Mouse (Mus musculus) liver, embryonic 13.5 days (tissue): Measurements from ENCODE around the gene Pcgf6. TPM values are rescaled to one million over a fixed set of nuclear protein-coding genes. Genes with fewer than 3 reads are reported as not detected.
"Not testable (repeated sequence)": the region's sequence is repeated elsewhere in the genome, so short reads cannot be mapped to it uniquely, and the experiment has no call there.

ENCODE experiments used
- ATAC-seq: fragments of 200-750 bp; cut with Nextera tagmentation; 2 replicates; pipeline ENCODE4 v1.8.0; 2017; ENCODE audit warnings: low read depth, mild to moderate bottlenecking, moderate number of reproducible peaks, moderate library complexity
- DNase-seq: peaks from one replicate; pipeline ENCODE4 v3.0.0; 2022
- H3K27ac ChIP-seq: fragments of 300-500 bp; sonication (generic); 2 replicates; pipeline ENCODE4 v1.5.1; 2015; ENCODE audit warnings: moderate library complexity, mild to moderate bottlenecking, inconsistent platforms
- H3K27me3 ChIP-seq: fragments of 300-500 bp; sonication (generic); 2 replicates; pipeline ENCODE4 v1.6.1; 2015; ENCODE audit warnings: mild to moderate bottlenecking, inconsistent platforms
- H3K36me3 ChIP-seq: fragments of 300-500 bp; sonication (generic); 2 replicates; pipeline ENCODE4 v1.6.1; 2015; ENCODE audit warnings: mild to moderate bottlenecking, inconsistent platforms
- H3K4me1 ChIP-seq: fragments of 300-500 bp; sonication (generic); replicated peaks from 2 replicates; pipeline ENCODE4 v1.6.1; 2015; ENCODE audit warnings: inconsistent platforms
- H3K4me2 ChIP-seq: fragments of 300-500 bp; sonication (generic); 2 replicates; pipeline ENCODE4 v1.6.1; 2015; ENCODE audit warnings: inconsistent platforms, mild to moderate bottlenecking, moderate library complexity
- H3K4me3 ChIP-seq: fragments of 300-500 bp; sonication (generic); replicated peaks from 2 replicates; pipeline ENCODE4 v1.5.1; 2015; ENCODE audit warnings: mild to moderate bottlenecking, inconsistent platforms
- H3K9ac ChIP-seq: fragments of 300-500 bp; sonication (generic); 2 replicates; pipeline ENCODE4 v1.6.1; 2015; ENCODE audit warnings: mild to moderate bottlenecking, inconsistent platforms
- H3K9me3 ChIP-seq: fragments of 300-500 bp; sonication (generic); replicated peaks from 2 replicates; pipeline ENCODE4 v1.6.1; 2016; ENCODE audit warnings: inconsistent platforms
- WGBS: fragments of 180-500 bp; shearing (Covaris S2); methylation state at CpG from one replicate; pipeline ENCODE4 v1.1.7; 2015; ENCODE audit not compliant: insufficient replicate concordance; 5-methylcytosine and 5-hydroxymethylcytosine counted together
- polyA plus RNA-seq: library from polyadenylated mRNA; unstranded; fragments of >200 nt; fragmentation: Nextera tagmentation; extraction: Ambion mirVana; gene quantifications from 2 replicates; pipeline ENCODE4 v1.2.1, GENCODE M21; 2015

Gene Pcgf6
- polyA plus RNA-seq, 1 experiment from 2014 or later, result 11.3 TPM

DNA sequence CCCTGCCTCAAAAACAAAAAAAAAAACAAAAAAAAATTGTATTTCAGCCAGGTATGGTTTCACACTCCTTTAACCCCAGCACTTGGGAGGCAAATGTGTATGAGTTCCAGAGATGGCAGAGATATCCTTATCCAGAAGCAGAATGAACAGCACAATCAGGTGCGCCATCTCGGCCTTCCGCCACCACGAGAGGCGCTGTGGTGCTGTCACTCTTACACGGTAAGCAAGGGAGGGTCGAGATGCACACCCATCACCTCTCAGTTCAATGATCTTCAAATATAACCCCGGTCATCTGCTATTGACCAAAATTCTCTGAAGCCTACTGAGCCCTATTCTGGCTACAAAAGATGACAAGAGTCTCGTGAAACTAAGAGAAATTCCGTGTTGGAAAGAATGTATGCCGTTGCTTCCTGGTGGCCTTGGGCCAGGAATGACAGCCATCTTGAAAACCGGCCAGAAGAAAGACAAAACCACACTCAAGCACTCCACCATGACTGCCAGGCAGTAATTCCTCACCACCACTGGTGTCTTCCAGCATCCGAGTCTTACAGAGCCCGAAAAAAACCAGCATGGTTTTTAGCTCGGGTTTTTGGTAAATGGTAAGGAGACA lies 38.1 kb downstream of the Pcgf6 start:
- ATAC-seq, result no peak
- peaks cover 86% of the 10 kb centered on the region for H3K27me3 ChIP-seq
- WGBS, result 71% methylated on average over 15 of the region's 15 CpGs

GRCm38 (mm10) chr19:47009943-47010342 lies 40.8 kb downstream of the Pcgf6 start:
- Histone ChIP-seq H3K4me3 (no peak overlapping the region), H3K27me3 (peaks cover 64% of the 10 kb centered on the region), H3K9ac (no peak overlapping the region), H3K4me2 (no peak overlapping the region), H3K9me3 (no peaks in the 10 kb centered on the region), H3K36me3 (no peaks in the 10 kb centered on the region), H3K27ac (no peak overlapping the region), H3K4me1 (peaks cover 10% of the 10 kb centered on the region)
- WGBS, result 71% methylated on average over 5 of the region's 5 CpGs
- DNase-seq (no peak), ATAC-seq (no peak)

More for the DNA sequence above, 38.1 kb downstream of the Pcgf6 start:
- H3K27ac ChIP-seq, result no peak overlapping the region
- peaks cover 17% of the 10 kb centered on the region for H3K4me1 ChIP-seq
- H3K36me3 ChIP-seq, result no peaks in the 10 kb centered on the region
- no peak for DNase-seq
- H3K9me3 ChIP-seq, result no peaks in the 10 kb centered on the region
- H3K4me3 ChIP-seq, result no peak overlapping the region
- no peak overlapping the region for H3K4me2 ChIP-seq
- H3K9ac ChIP-seq, result no peak overlapping the region

GRCm38 (mm10) chr19:47009420-47009819 lies 41.3 kb downstream of the Pcgf6 start:
- WGBS, result 62% methylated on average over 7 of the region's 7 CpGs
- no peaks in the 10 kb centered on the region for H3K9me3 ChIP-seq
- H3K4me1 ChIP-seq, result peaks cover 4% of the 10 kb centered on the region
- no peak overlapping the region for H3K27ac ChIP-seq
- no peak overlapping the region for H3K4me3 ChIP-seq
- ATAC-seq (no peak), DNase-seq (no peak)
- no peak overlapping the region for H3K4me2 ChIP-seq
- peaks cover 59% of the 10 kb centered on the region for H3K27me3 ChIP-seq
- no peaks in the 10 kb centered on the region for H3K36me3 ChIP-seq
- H3K9ac ChIP-seq, result no peak overlapping the region

DNA sequence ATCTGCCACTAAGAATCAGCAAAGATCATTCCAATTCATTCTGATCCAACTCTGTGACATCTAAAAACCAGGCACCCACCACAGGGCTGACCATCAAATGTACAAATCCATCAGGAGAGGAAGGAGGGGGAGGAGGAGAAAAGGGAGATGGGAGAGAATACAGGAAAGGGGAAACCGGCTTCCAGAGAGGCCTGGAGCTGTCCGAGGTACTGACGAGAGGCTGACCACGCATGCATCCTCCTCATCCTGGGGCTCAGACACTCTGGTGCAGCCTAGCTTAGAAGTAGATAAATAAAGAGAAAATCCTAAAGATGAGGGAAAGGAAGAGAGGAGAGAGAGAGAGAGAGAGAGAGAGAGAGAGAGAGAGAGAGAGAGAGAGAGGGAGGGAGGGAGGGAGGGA lies 44.4 kb downstream of the Pcgf6 start:
- H3K9me3 ChIP-seq, result no peaks in the 10 kb centered on the region
- ATAC-seq (no peak), DNase-seq (no peak)
- WGBS, result 2% methylated on average over 4 of the region's 4 CpGs
- H3K4me3 ChIP-seq, result no peak overlapping the region
- no peak overlapping the region for H3K4me2 ChIP-seq
- no peaks in the 10 kb centered on the region for H3K36me3 ChIP-seq
- H3K4me1 ChIP-seq, result no peaks in the 10 kb centered on the region
- no peak overlapping the region for H3K9ac ChIP-seq
- peaks cover 29% of the 10 kb centered on the region for H3K27me3 ChIP-seq
- H3K27ac ChIP-seq, result no peak overlapping the region

- 32% methylated on average over 5 of the region's 5 CpGs for WGBS
- no peak for DNase-seq
- H3K9me3 ChIP-seq, result no peaks in the 10 kb centered on the region
These were observed 44.8 kb downstream of the Pcgf6 start for GRCm38 (mm10) chr19:47005873-47006272.

DNA sequence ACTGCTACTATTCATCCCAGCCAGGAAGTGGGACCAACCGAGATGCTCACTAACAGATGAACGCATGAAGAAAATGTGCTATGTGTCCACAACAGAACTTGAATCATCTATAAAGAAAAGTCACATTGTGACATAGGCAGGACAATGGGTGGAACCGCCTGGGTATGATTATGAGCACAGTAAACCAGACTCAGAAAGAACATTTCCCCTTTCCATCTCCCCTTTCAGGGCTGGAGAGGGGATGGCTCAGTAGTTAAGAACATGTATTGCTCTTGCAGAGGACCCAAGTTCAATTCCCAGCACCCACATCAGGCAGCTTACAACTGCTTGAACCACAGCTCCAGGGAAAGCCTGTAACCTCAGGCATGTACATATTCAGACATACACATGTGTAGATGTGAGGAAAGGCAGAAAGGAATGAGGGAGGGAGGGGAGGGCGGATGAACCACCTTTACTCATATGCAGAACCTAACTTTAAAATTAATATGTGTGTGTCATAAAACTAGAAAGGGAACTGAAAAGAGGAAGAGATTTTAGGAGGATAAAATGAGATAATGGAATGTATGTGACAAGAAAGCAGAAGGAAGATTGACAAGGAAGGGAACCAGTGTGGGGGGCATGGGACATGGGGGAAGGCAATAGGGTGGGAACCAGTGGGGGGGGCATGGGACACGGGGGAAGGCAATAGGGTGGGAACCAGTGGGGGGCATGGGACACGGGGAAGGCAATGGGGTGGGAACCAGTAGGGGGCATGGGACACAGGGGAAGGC lies 46.8 kb downstream of the Pcgf6 start:
- Histone ChIP-seq H3K36me3 (no peaks in the 10 kb centered on the region), H3K27ac (no peak overlapping the region), H3K4me3 (no peak overlapping the region), H3K4me1 (peaks cover 12% of the 10 kb centered on the region), H3K9ac (no peak overlapping the region), H3K9me3 (no peaks in the 10 kb centered on the region), H3K4me2 (no peak overlapping the region), H3K27me3 (peaks cover 10% of the 10 kb centered on the region; the same call in 1 of the 2 replicates)
- ATAC-seq, result no peak
- no peak for DNase-seq
- WGBS, result 57% methylated on average over 6 of the region's 6 CpGs

More at GRCm38 (mm10) chr19:47005873-47006272, 44.8 kb downstream of the Pcgf6 start:
- Histone ChIP-seq H3K36me3 (no peaks in the 10 kb centered on the region), H3K4me2 (no peak overlapping the region), H3K27ac (no peak overlapping the region), H3K9ac (no peak overlapping the region), H3K27me3 (peaks cover 25% of the 10 kb centered on the region), H3K4me3 (no peak overlapping the region), H3K4me1 (no peaks in the 10 kb centered on the region)
- no peak for ATAC-seq

- whole genome bisulfite sequencing, result 74% methylated on average over 2 of the region's 3 CpGs
- not testable (repeated sequence) for DNase-seq, ATAC-seq, H3K9me3 ChIP-seq, H3K4me2 ChIP-seq, H3K9ac ChIP-seq, H3K36me3 ChIP-seq, H3K4me3 ChIP-seq, H3K27me3 ChIP-seq
- peaks cover 18% of the 10 kb centered on the region for H3K4me1 ChIP-seq
- 0 out of 2 replicates have a peak overlapping the region, but pooled peaks have one; percentile 81 for H3K27ac ChIP-seq
These were observed 50.3 kb downstream of the Pcgf6 start for GRCm38 (mm10) chr19:47000357-47000756.

GRCm38 (mm10) chr19:46999753-47000152 lies 51.0 kb downstream of the Pcgf6 start:
- Histone ChIP-seq H3K27ac (peak overlapping the region; percentile 81), H3K9me3 (no peaks in the 10 kb centered on the region), H3K27me3 (no peaks in the 10 kb centered on the region), H3K4me2 (peak overlapping the region; percentile 43), H3K9ac (no peak overlapping the region), H3K4me1 (peaks cover 18% of the 10 kb centered on the region), H3K36me3 (no peaks in the 10 kb centered on the region), H3K4me3 (no peak overlapping the region)
- 26% methylated on average over 6 of the region's 6 CpGs for WGBS
- DNase-seq (peak; percentile 53), ATAC-seq (peak; percentile 94)

GRCm38 (mm10) chr19:46998953-46999352 lies 51.8 kb downstream of the Pcgf6 start:
- Histone ChIP-seq H3K4me2 (peak overlapping the region; percentile 43), H3K27me3 (no peaks in the 10 kb centered on the region), H3K27ac (peak overlapping the region; percentile 81), H3K4me1 (peaks cover 18% of the 10 kb centered on the region), H3K4me3 (no peak overlapping the region), H3K36me3 (no peaks in the 10 kb centered on the region), H3K9ac (no peak overlapping the region), H3K9me3 (no peaks in the 10 kb centered on the region)
- 34% methylated on average over 4 of the region's 4 CpGs for WGBS
- ATAC-seq, result peak; percentile 47
- no peak for DNase-seq

- Histone ChIP-seq H3K4me3 (no peak overlapping the region), H3K4me2 (peak overlapping the region; percentile 43), H3K9ac (no peak overlapping the region), H3K36me3 (no peaks in the 10 kb centered on the region), H3K9me3 (no peaks in the 10 kb centered on the region), H3K27ac (peak overlapping the region; percentile 81), H3K27me3 (no peaks in the 10 kb centered on the region), H3K4me1 (peaks cover 18% of the 10 kb centered on the region)
- DNase-seq (no peak), ATAC-seq (no peak)
- 56% methylated on average over 8 of the region's 8 CpGs for WGBS
These were observed 52.4 kb downstream of the Pcgf6 start for GRCm38 (mm10) chr19:46998168-46998870.

DNA sequence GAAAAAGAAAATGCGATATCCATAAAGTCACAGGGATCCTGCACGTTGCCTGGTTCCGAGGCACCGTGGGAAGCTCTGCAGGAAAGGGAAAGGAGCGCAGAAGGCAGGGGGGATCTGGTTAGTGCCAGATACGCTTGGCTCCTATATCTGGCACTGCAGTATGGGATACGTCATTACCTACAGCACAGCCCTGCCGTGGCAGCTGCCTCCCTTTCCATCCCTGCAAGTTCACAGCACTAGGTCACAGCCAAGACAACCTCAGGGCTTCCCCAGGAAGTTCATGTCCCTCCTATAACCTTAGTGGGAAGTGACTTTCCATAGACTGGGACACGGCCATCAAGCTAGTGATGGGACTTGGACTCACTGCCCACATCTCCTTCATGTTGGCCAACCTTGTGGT lies 54.6 kb downstream of the Pcgf6 start:
- no peak overlapping the region for H3K9ac ChIP-seq
- no peaks in the 10 kb centered on the region for H3K9me3 ChIP-seq
- DNase-seq (no peak), ATAC-seq (no peak)
- H3K4me3 ChIP-seq, result no peak overlapping the region
- no peak overlapping the region for H3K27ac ChIP-seq
- H3K36me3 ChIP-seq, result no peaks in the 10 kb centered on the region
- WGBS, result 71% methylated on average over 9 of the region's 9 CpGs
- H3K4me2 ChIP-seq, result no peak overlapping the region
- H3K4me1 ChIP-seq, result peaks cover 18% of the 10 kb centered on the region
- H3K27me3 ChIP-seq, result no peaks in the 10 kb centered on the region
